Mouse (Mus musculus): ENCODE data around the gene Gm10643.

The Gm10643 gene

GRCm38 (mm10) chr8:84071921-84072320 is 7.0 kb upstream of the Gm10643 start:
- ATAC-seq (ENCODE audit: low TSS enrichment): no peak

DNA sequence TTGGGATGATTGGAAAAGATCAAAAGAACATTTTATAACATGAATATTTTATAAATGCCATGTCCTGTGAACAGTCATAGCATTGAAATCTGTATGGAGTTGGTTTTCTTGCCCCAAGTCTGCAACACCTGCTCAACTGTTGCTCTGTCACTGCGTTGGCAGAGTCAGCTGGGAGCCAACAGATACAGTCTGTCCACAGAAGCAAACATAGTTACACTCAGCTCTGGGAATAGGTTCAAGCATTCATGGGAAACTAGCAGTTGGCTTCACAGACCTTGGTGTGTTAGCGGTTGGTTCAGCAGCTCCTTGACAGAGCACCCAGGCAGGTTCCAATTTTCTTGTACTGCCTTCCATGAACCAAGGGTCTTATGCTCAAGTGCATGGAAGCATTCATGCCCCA is 5.7 kb upstream of the Gm10643 start:
- ATAC-seq (ENCODE audit: low TSS enrichment): peak; percentile 36

GRCm38 (mm10) chr8:84070241-84070640 is 5.3 kb upstream of the Gm10643 start:
- ATAC-seq (ENCODE audit: low TSS enrichment): no peak

DNA sequence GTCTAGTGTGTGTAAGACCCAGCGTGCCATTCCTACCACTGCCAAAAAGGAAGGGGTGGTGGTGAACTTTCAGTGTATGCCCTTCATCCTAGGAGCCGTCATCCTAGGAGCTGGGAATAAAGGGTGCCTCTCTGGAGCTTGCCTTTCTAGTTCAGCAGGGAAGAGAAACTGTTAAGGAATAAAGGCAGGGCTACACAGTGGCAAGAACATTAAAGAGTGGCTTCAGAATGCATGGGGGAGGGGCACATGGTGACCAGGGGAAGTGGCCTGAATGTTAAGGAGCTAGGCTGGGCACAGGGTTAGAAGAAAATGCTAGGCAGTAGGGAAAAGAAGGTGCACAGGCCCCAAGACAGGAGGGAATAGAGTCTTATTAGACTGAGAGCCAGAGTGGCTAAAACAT is 4.8 kb upstream of the Gm10643 start:
- no peak for ATAC-seq (ENCODE audit: low TSS enrichment)

DNA sequence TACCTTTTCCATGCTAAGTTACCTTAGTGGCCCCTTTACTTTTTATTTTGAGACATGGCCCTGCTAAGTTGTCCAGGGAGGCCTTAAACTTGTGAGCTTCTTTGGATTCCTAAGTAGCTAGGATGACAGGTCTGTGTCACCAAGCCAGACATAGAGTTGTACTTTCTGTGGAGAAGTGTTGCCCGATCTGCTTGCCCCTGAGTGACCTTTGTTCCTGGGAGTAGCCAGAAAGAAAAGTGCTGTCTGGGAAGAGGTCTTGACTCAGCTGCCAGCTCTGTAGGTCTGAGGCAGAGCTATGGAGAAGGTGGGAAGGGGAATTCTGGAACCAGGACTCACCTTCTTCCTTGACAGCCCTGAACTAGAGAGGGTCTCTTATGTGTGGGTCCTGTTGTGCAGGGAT is 4.2 kb upstream of the Gm10643 start:
- no peak for ATAC-seq (ENCODE audit: low TSS enrichment)

GRCm38 (mm10) chr8:84068316-84069035 is 3.5 kb upstream of the Gm10643 start:
- ATAC-seq (ENCODE audit: low TSS enrichment): no peak

DNA sequence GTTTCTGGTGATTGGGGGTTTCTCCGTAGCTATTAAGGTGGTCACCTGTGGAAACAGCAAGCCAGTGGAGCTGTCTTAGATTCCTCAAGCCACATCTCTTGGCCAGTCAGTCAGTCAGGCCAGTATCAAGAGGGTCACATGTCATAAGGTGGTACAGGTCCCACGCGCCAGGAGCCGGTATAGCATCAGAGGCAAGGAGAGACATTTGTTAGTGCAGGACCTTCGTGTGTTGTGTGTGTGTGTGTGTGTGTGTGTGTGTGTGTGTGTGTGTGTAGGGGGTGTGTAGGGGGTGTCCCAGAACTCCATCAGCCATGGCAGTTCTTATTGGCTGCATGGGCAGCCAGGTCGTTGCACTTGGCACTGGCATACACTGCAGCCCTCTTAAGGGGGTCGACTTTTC is 3.0 kb upstream of the Gm10643 start:
- ATAC-seq (ENCODE audit: low TSS enrichment): no peak

- ATAC-seq (ENCODE audit: low TSS enrichment): peak; percentile 32
Observed at GRCm38 (mm10) chr8:84067047-84067573, 2.2 kb upstream of the Gm10643 start.

DNA sequence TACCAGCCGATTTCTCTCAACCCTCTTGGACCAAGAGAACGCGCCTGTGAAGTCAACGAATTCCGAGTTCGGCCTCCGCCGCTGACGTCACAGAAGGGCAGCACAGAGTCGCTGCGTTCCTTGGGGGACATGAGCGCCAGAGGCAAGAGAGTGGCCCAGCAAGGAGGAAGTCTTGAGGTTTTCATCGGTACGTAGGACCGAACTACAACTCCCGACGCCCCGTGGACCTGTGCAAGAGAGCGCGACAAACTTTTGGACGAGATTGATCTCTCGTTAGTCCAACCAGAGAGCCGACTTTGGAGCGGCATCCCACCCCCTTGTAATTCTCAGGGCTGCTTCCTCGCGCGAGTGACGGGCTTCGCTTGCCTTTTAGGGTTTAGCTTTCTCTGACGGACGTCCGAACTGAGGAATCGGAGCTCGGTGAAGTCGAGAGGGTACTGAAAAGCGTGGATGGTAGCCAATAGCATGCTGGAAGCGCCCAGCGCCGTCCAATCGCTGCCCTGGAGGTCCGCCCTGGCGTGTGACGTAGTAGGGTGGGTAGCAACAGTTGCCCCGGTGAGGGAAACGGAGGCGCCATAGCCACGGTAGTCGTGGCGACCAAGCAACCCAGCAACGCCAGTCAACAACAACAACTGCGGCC is 1.5 kb upstream of the Gm10643 start, which contains the start of gene Rfx1:
TSS of gene Rfx1 (plus strand) at position 544 of the 640 bp plus-strand sequence.
- ATAC-seq (ENCODE audit: low TSS enrichment): peak; percentile 93

GRCm38 (mm10) chr8:84065457-84066072 is 628 bp upstream of the Gm10643 start:
- ATAC-seq (ENCODE audit: low TSS enrichment): no peak

DNA sequence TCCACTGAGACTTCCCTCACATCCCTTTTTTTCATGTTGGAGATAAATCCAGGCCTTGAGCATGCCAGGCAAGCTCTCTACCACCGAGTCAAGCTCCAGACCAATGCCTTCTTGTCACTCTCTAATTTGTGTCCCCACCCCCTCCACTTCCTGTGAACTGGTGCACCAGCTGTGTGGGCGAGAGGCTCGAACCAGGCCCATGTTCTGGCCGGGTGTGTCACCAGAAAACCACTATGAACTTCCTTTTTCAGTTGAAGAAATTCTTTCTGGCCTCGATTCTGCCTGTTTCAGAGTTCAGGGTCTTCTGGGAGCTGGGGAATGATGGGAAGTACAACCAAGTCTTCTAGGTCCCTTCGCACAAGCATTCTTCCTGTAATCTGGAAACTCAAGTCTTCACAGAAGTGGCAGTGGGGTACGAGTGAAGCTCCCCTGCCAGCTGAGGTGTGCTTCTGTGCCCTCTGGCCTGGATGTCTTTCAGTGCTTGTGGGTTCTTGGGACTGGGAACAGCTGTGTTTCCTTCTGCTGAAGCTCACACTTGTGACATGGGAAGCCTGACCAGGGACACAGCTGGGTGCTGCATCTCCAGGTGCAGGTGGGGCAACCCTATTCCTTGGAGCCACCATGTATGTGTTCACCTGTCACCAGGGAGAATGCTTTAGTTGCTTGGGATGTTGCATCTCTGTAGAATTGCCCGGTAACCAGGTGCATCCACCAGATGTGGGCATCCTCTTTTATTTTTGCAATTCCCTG is 901 bp downstream of the Gm10643 start:
- ATAC-seq (ENCODE audit: low TSS enrichment): no peak

DNA sequence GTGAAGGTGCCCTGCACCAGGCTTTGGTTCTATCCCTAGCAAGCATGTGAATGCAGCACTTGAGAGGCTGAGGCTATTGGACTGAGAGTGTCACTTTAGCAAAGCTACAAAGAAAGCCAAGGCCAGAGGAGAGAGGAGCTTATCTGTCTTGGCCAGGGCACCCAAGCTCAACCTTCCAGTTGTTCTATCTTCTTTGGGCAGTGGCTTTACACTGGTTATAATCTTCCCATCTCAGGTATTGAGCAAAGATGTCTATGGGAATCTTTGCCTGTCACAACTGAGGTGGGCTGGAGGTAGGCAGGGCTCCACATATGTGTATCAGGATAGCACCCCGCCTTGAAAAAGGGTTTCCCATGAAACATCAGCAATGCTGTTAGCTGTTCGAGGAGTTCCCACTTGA is 4.7 kb downstream of the Gm10643 start:
- no peak for ATAC-seq (ENCODE audit: low TSS enrichment)

- no peak for ATAC-seq (ENCODE audit: low TSS enrichment)
Observed at GRCm38 (mm10) chr8:84059226-84059625, 5.7 kb downstream of the Gm10643 start.

DNA sequence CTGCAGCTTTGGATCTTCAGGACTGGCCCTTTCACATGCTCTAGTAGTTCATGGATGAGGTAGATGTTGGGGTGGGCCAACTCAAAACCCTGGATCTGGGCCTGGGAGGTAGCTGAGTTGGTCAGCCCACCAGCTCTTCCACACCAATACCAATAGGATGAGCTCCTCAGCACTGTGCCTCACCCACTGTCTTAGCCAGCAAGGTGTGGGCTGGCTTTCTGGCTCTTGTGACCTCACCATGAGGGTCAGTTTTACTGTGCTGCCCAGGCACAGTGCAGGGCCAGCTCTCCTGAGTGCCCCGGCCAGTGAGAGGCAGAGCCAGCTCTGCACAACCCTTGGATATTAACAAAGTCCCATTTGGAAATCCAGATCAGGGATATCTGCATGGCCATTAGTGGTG is 7.1 kb downstream of the Gm10643 start:
- no peak for ATAC-seq (ENCODE audit: low TSS enrichment)

GRCm38 (mm10) chr8:84053229-84053628 is 11.7 kb downstream of the Gm10643 start:
- ATAC-seq (ENCODE audit: low TSS enrichment): no peak

- ATAC-seq (ENCODE audit: low TSS enrichment): no peak
Observed at GRCm38 (mm10) chr8:84052746-84053145, 12.2 kb downstream of the Gm10643 start.

DNA sequence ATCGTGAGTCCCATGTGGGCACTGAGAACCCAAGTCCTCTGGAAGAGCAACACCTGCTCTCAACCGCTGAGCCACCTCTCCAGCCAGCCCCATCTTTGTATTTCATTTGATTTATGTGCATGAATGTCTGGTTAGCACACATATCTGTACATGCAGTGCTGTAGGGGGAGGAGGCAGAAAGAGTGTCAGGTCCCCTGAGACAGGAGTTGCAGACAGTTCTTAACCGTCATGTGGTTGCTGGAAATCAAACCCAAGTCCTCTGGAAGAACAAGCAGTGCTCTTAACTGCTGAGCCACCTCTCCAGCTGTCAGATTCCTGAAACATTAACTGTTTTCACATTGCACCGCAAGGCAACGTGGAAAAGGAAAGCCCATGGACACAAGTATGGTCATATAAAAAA is 16.8 kb downstream of the Gm10643 start:
- ATAC-seq (ENCODE audit: low TSS enrichment): no peak

DNA sequence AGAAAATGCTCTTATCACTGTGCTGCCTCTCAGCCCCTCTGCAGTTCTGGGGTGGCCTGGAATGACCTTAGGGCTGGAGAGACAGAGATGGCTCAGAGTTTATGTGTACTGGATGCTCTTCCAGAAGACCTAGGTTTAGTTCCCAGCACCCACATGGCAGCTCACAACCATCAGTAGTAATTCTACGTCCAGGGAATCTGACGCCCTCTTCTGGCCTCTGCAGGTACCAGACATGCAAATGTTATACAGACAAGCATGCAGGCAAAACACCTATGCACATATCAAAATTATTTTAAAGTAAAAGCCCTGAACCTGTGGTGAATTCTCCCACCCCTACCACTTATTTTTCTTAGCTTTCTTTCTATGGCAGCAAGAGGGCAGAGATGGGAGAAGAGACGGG is 18.4 kb downstream of the Gm10643 start:
- no peak for ATAC-seq (ENCODE audit: low TSS enrichment)

DNA sequence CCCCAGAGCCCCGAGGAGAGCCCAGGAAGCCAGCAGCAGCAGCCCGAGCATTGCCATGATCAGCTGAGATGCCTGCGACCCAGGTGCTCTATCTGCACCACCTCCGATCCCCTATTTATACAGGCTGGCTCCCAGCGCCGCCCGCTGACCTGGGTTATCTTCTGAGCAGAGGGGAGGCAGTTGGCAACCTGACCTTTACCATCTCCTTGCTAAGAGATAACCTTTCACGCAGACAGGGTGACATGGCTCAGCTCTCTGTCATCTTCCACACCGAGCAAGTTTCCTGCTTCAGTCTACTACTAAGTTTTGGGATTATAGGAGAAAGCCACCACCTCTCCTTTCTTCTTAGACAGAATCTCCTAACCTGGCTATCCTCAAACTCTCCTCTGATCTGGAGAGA is 20.0 kb downstream of the Gm10643 start, which contains the start of gene Rln3:
TSS of gene Rln3 (minus strand) at position 101 of the 400 bp plus-strand sequence.
- ATAC-seq (ENCODE audit: low TSS enrichment): no peak

DNA sequence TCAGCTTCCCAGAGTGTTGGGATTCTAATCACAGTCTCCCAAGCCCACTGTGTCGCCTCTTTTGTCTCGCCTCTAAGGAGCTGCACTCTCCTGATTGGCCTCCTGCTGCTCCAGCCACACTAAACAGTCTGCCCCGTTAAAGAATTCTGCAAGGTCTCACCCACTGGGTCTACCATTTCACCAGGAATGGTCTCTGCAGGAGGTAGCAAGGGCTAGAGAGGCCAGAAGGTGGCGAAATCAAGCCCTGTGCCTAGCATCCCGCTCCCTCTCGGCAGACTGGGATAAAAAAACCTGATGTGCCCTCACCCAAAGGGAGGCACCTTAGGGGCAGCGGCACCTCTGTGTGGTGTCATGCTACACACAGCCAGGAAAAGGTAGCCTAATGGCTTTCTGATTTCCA is 20.8 kb downstream of the Gm10643 start:
- no peak for ATAC-seq (ENCODE audit: low TSS enrichment)

DNA sequence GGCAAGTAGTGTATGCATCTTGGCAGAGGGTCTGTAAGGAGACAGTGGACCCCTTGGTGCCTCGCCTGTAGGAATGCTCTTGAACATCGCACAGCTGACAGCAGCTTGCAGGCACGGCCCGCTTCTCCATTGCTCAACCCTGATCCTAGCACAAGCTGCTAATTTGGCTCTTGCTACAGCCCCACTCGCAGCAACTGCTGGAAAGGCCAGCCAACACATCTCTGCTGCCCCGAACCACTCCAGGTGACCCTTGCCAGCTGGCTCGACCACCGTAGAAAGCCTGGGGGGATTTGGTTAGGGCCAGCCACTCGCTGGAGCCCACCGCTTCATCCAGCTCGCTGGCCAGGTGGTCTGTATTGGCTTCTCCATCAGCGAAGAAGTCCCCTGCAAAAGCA is 22.0 kb downstream of the Gm10643 start:
- no peak for ATAC-seq (ENCODE audit: low TSS enrichment)

Measured in frontal cortex, adult (tissue).